Mouse (Mus musculus): ENCODE measurements around the gene Aplnr. TPM values are rescaled to one million over a fixed set of nuclear protein-coding genes. Genes with fewer than 3 reads are reported as not detected.

Gene Aplnr
- not detected for total RNA-seq (2023)

GRCm38 (mm10) chr2:85136089-85136488 lies at the start of gene Aplnr:
TSS of gene Aplnr (plus strand) at chr2:85136225.

Other genes with a start within 250 kb of the Aplnr start
- gene Rtn4rl2, start 249.5 kb upstream of the Aplnr start, total RNA-seq (2023): not detected
- 6.7 TPM for gene Slc43a3, start 199.6 kb upstream of the Aplnr start, total RNA-seq (2023)
- 1.7 TPM for gene Prg2, start 155.8 kb upstream of the Aplnr start, total RNA-seq (2023)
- gene Prg3, start 148.0 kb upstream of the Aplnr start, total RNA-seq (2023): not detected
- 165 TPM for gene Ssrp1, start 99.0 kb upstream of the Aplnr start, total RNA-seq (2023)
- gene P2rx3, start 98.8 kb upstream of the Aplnr start, total RNA-seq (2023): 0.37 TPM
- gene Tnks1bp1, start 88.2 kb upstream of the Aplnr start, total RNA-seq (2023): 24.1 TPM
- gene Lrrc55, start 61.0 kb downstream of the Aplnr start, total RNA-seq (2023): not detected
- not detected for gene Olfr987, start 203.1 kb downstream of the Aplnr start, total RNA-seq (2023)
- gene Olfr988, start 227.0 kb downstream of the Aplnr start, total RNA-seq (2023): not detected